Mouse (Mus musculus) embryo, embryonic 10 days (tissue): ENCODE results near the gene Sytl1.

Source experiments
- DNase-seq: peaks from one replicate; pipeline ENCODE4 v3.0.0-alpha.2; 2015; ENCODE audit warnings: low spot score

Gene Sytl1

GRCm38 (mm10) chr4:133211751-133212561 lies 51.0 kb downstream of the Sytl1 start, which contains the start of the genes Cd164l2 and Gpr3:
Gene Cd164l2 (plus strand): TSS chr4:133212131.
Gene Gpr3 (minus strand): TSS chr4:133212536.
- DNase-seq, result no peak

- DNase-seq, result no peak
These were observed 52.0 kb downstream of the Sytl1 start for GRCm38 (mm10) chr4:133210788-133211390.

- no peak for DNase-seq
These were observed 52.7 kb downstream of the Sytl1 start for GRCm38 (mm10) chr4:133210023-133210787.

GRCm38 (mm10) chr4:133209366-133209765 lies 53.5 kb downstream of the Sytl1 start:
- DNase-seq, result peak; percentile 74

- DNase-seq, result no peak
These were observed 58.5 kb downstream of the Sytl1 start for GRCm38 (mm10) chr4:133204379-133204778.

GRCm38 (mm10) chr4:133203591-133203990 lies 59.3 kb downstream of the Sytl1 start:
- DNase-seq, result no peak
